Mouse (Mus musculus): ENCODE measurements at regions not wholly inside any gene's neighbourhood (a gene's known extent, or its start where the extent isn't known, plus 50 kb on each side); places are given as distances from the start of the nearest gene placed in this dataset.

GRCm38 (mm10) chr15:62500966-62501365, 1344.0 kb downstream of the Gsdmc2 start:
- no peak for TF ChIP-seq CHD2 (IDR thresholded peaks at IDR 0.05; ENCODE audit: low read depth, low read length)
- no peak for TF ChIP-seq MAFK (IDR thresholded peaks at IDR 0.05; ENCODE audit: insufficient read depth, low read depth, low read length)
- no peak for TF ChIP-seq ZC3H11A (IDR thresholded peaks at IDR 0.05; ENCODE audit: borderline replicate concordance, low read depth, low read length)
- TF ChIP-seq ZNF384 (IDR thresholded peaks at IDR 0.05; ENCODE audit: low read depth, low read length) = no peak
- no peak for TF ChIP-seq HCFC1 (IDR thresholded peaks at IDR 0.05; ENCODE audit: borderline replicate concordance, insufficient read depth, low read length)

Measured in ES-E14 (cell line).